Mouse (Mus musculus): ENCODE data around the gene Retreg3. TPM values are rescaled to one million over a fixed set of nuclear protein-coding genes. Genes with fewer than 3 reads are reported as not detected.
A peak's percentile ranks its signal among the peaks of the same experiment; 100 is the strongest.

The Retreg3 gene
- total RNA-seq, 4 experiments from 2014 or later: 28.8 to 30.4 (median 30.1) TPM

- peak; percentile 59 to 72 for DNase-seq (ENCODE audit: low spot score in 2 of 2)
Measured at GRCm38 (mm10) chr11:101082208-101083082, 37.2 kb downstream of the Retreg3 start, which contains the start of gene Coasy. Gene Coasy, plus strand, starts transcription at chr11:101082565.

- DNase-seq (ENCODE audit: low spot score in 2 of 2): no peak
Measured at GRCm38 (mm10) chr11:101081659-101082058, 38.0 kb downstream of the Retreg3 start.

- no peak for DNase-seq (ENCODE audit: low spot score in 2 of 2)
Measured at GRCm38 (mm10) chr11:101080421-101080820, 39.3 kb downstream of the Retreg3 start.

- no peak for DNase-seq (ENCODE audit: low spot score in 2 of 2)
Measured at GRCm38 (mm10) chr11:101079746-101080145, 39.9 kb downstream of the Retreg3 start.

GRCm38 (mm10) chr11:101078121-101078520 is 41.6 kb downstream of the Retreg3 start, which contains the start of gene Hsd17b1:
Gene Hsd17b1, plus strand, starts transcription at chr11:101078411.
- DNase-seq (ENCODE audit: low spot score in 2 of 2): no peak

- no peak for DNase-seq (ENCODE audit: low spot score in 2 of 2)
Measured at GRCm38 (mm10) chr11:101071810-101072428, 47.8 kb downstream of the Retreg3 start.

- DNase-seq (ENCODE audit: low spot score in 2 of 2): no peak
Measured at GRCm38 (mm10) chr11:101070987-101071386, 48.7 kb downstream of the Retreg3 start.

GRCm38 (mm10) chr11:101070189-101070527 is 49.5 kb downstream of the Retreg3 start:
- DNase-seq (ENCODE audit: low spot score in 2 of 2): no peak

GRCm38 (mm10) chr11:101069391-101070188 is 50.1 kb downstream of the Retreg3 start, which contains the start of gene Naglu:
Gene Naglu, plus strand, starts transcription at chr11:101070012.
- DNase-seq (ENCODE audit: low spot score in 2 of 2): peak; percentile 92 to 96

GRCm38 (mm10) chr11:101066549-101067412 is 52.9 kb downstream of the Retreg3 start:
- DNase-seq (ENCODE audit: low spot score in 2 of 2): peak; percentile 76 to 77

GRCm38 (mm10) chr11:101065002-101065401 is 54.7 kb downstream of the Retreg3 start:
- no peak for DNase-seq (ENCODE audit: low spot score in 2 of 2)

- no peak for DNase-seq (ENCODE audit: low spot score in 2 of 2)
Measured at GRCm38 (mm10) chr11:101064462-101064861, 55.2 kb downstream of the Retreg3 start.

- DNase-seq (ENCODE audit: low spot score in 2 of 2): peak; percentile 76 to 77
Measured at GRCm38 (mm10) chr11:101063676-101064327, 55.9 kb downstream of the Retreg3 start.

GRCm38 (mm10) chr11:101062971-101063675 is 56.6 kb downstream of the Retreg3 start:
- DNase-seq (ENCODE audit: low spot score in 2 of 2): no peak

GRCm38 (mm10) chr11:101062165-101062884 is 57.4 kb downstream of the Retreg3 start:
- peak in 1 of 2 experiments; percentile 57 for DNase-seq (ENCODE audit: low spot score in 2 of 2)

- no peak for DNase-seq (ENCODE audit: low spot score in 2 of 2)
Measured at GRCm38 (mm10) chr11:101061049-101061448, 58.6 kb downstream of the Retreg3 start.

GRCm38 (mm10) chr11:101060126-101060525 is 59.6 kb downstream of the Retreg3 start:
- peak in 1 of 2 experiments; percentile 56 for DNase-seq (ENCODE audit: low spot score in 2 of 2)

- no peak for DNase-seq (ENCODE audit: low spot score in 2 of 2)
Measured at GRCm38 (mm10) chr11:101059473-101059872, 60.2 kb downstream of the Retreg3 start.

GRCm38 (mm10) chr11:101058726-101059125 is 61.0 kb downstream of the Retreg3 start:
- DNase-seq (ENCODE audit: low spot score in 2 of 2): no peak

Data from gastrocnemius, adult 8-10 months (tissue).